Mouse (Mus musculus) adrenal gland, postnatal 10 days (tissue): ENCODE data around the gene Pmm2. TPM values are rescaled to one million over a fixed set of nuclear protein-coding genes. Genes with fewer than 3 reads are reported as not detected.
A peak's percentile ranks its signal among the peaks of the same experiment; 100 is the strongest.

Source experiments
- DNase-seq: peaks from one replicate; pipeline ENCODE4 v3.0.0; 2021; ENCODE audit warnings: mixed read lengths
- total RNA-seq, 2 experiments: library from RNA; stranded (reverse); gene quantifications; 2 replicates each; pipeline ENCODE4 v1.2.3; 2021

Gene Pmm2
- total RNA-seq, 2 experiments from 2014 or later = 56.9 to 74.1 TPM

GRCm38 (mm10) chr16:8656256-8656655 is 18.8 kb downstream of the Pmm2 start:
- no peak for DNase-seq

- DNase-seq = no peak
These were observed 20.9 kb downstream of the Pmm2 start for GRCm38 (mm10) chr16:8658349-8658748.

GRCm38 (mm10) chr16:8658764-8659163 is 21.3 kb downstream of the Pmm2 start:
- peak; percentile 78 for DNase-seq

- no peak for DNase-seq
These were observed 25.5 kb downstream of the Pmm2 start for GRCm38 (mm10) chr16:8663022-8663421.

- DNase-seq = no peak
These were observed 26.4 kb downstream of the Pmm2 start for GRCm38 (mm10) chr16:8663606-8664539.

GRCm38 (mm10) chr16:8665367-8665766 is 27.9 kb downstream of the Pmm2 start:
- DNase-seq = no peak

- DNase-seq = peak; percentile 53
These were observed 29.0 kb downstream of the Pmm2 start for GRCm38 (mm10) chr16:8666452-8666851.

GRCm38 (mm10) chr16:8667261-8667660 is 29.8 kb downstream of the Pmm2 start:
- DNase-seq = no peak

- DNase-seq = no peak
These were observed 30.3 kb downstream of the Pmm2 start for GRCm38 (mm10) chr16:8667814-8668213.

GRCm38 (mm10) chr16:8668386-8668785 is 30.9 kb downstream of the Pmm2 start:
- no peak for DNase-seq

GRCm38 (mm10) chr16:8669432-8669831 is 32.0 kb downstream of the Pmm2 start:
- no peak for DNase-seq

GRCm38 (mm10) chr16:8670041-8671035 is 32.9 kb downstream of the Pmm2 start:
- peak; percentile 45 for DNase-seq

- peak; percentile 97 for DNase-seq
These were observed 34.3 kb downstream of the Pmm2 start, which contains the start of gene Carhsp1 for GRCm38 (mm10) chr16:8671551-8672349. TSS of gene Carhsp1 (minus strand) at chr16:8672155.

GRCm38 (mm10) chr16:8672350-8672687 is 34.8 kb downstream of the Pmm2 start:
- DNase-seq = no peak

GRCm38 (mm10) chr16:8672811-8673210 is 35.3 kb downstream of the Pmm2 start:
- no peak for DNase-seq

GRCm38 (mm10) chr16:8673343-8673742 is 35.9 kb downstream of the Pmm2 start:
- no peak for DNase-seq

GRCm38 (mm10) chr16:8674165-8674564 is 36.7 kb downstream of the Pmm2 start:
- peak; percentile 60 for DNase-seq

GRCm38 (mm10) chr16:8675559-8675958 is 38.1 kb downstream of the Pmm2 start:
- DNase-seq = no peak

- no peak for DNase-seq
These were observed 38.8 kb downstream of the Pmm2 start for GRCm38 (mm10) chr16:8676228-8676627.

GRCm38 (mm10) chr16:8676800-8677199 is 39.3 kb downstream of the Pmm2 start:
- DNase-seq = peak; percentile 70

- peak; percentile 69 for DNase-seq
These were observed 40.6 kb downstream of the Pmm2 start for GRCm38 (mm10) chr16:8678035-8678434.

- DNase-seq = no peak
These were observed 41.2 kb downstream of the Pmm2 start for GRCm38 (mm10) chr16:8678676-8679075.
